ENCODE assay signal across 21 mouse cellular contexts in the genomic region with DNA sequence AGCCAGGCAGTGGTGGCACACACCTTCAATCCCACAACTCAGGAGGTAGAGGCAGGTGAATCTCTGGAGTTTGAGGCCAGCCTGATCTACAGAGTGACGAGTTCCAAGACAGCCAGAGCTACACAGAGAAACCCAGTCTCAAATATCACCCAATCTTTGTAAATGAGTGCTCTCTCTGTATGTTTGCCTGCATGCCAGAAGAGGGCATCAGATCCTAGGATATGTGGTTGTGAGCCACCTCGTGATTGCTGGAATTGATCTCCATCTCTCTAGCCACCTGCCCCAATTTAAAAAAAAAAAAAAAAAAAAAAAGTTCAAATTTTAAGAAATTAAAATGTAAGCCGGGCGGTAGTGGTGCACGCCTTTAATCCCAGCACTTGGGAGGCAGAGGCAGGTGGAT. TPM values are rescaled to one million over a fixed set of nuclear protein-coding genes. Genes with fewer than 3 reads are reported as not detected.
DNase-seq lines count a peak whose midpoint lies in the region; TF ChIP-seq lines count a peak whose summit lies in the region.
"Had no signal": no experiment of that assay in that cellular context is flagged by ENCODE, and none has a peak within 500 bp of the region (broad histone marks: within the 10 kb centered on the region; RNA-seq: fewer than 3 reads in every experiment).

No protein-coding gene starts in this region.

- H3K4me3 ChIP-seq in gastrocnemius, adult 2 months = no peak overlapping the region
- H3K4me3 ChIP-seq in layer of hippocampus, adult 2 months = no peak overlapping the region
- H3K4me3 ChIP-seq: embryonic facial prominence, embryonic 10.5 days; erythroblast, embryonic 14.5 days; limb, embryonic 10.5 days; megakaryocyte, embryonic 14.5 days; neural tube, embryonic 13.5 days had no signal

- peak; percentile 53 for TF ChIP-seq CTCF in gastrocnemius, adult 2 months (IDR thresholded peaks at IDR 0.05)
- TF ChIP-seq CTCF in layer of hippocampus, adult 2 months (conservative IDR thresholded peaks at IDR 0.05) = peak; percentile 71

- intact Hi-C loops in gastrocnemius, adult 2 months (cut with DNase I) = loop anchor here (5.0 kb wide), 2 partner anchors 37 to 193 kb away; no protein-coding TSS in a partner anchor

- H3K27ac ChIP-seq in gastrocnemius, adult 2 months = no peak overlapping the region
- H3K27ac ChIP-seq in layer of hippocampus, adult 2 months = no peak overlapping the region
- H3K27ac ChIP-seq: hindbrain, embryonic 14.5 days; limb, embryonic 10.5 days; neural tube, embryonic 13.5 days had no signal

- no peak for DNase-seq in gastrocnemius, adult 2 months
- DNase-seq in gastrocnemius, adult 18-20 months (ENCODE audit: low spot score) = no peak
- DNase-seq in layer of hippocampus, adult 2 months (ENCODE audit: low spot score in 2 of 2) = no peak
- no peak for DNase-seq in layer of hippocampus, postnatal 36 days
- DNase-seq in 3T3-L1 (ENCODE audit: low read depth, low spot score) = peak; percentile 11
- peak; percentile 8 for DNase-seq in NIH3T3 (ENCODE audit: low read depth)
- no peak for DNase-seq in adrenal gland, adult (ENCODE audit: inconsistent age in 2 of 2, low spot score in 1 of 2)
- DNase-seq in neural tube, embryonic 10.5 days (ENCODE audit: extremely low spot score, low spot score) = no peak
- DNase-seq: adrenal gland, postnatal 36 days; cerebellum, postnatal 14 days; gastrocnemius, postnatal 14 days; heart, postnatal 14 days; kidney, adult 11 months; lung, postnatal 10 days; thymus, postnatal 14 days had no signal

RNA-seq across cellular contexts. Expression of a gene that starts 41.5 kb away (rescaled TPM):
- 100 to 1,000 TPM; 256 to 358 TPM for total RNA-seq in gastrocnemius, adult 2 months (2021)
- total RNA-seq in gastrocnemius, adult 18-20 months (2021) = 100 to 1,000 TPM; 255 to 285 TPM
- 100 to 1,000 TPM; 403 to 414 TPM for total RNA-seq in layer of hippocampus, adult 2 months (2021)
- 100 to 1,000 TPM; 391 to 406 TPM for total RNA-seq in layer of hippocampus, postnatal 36 days (2021)

Comparison
In these comparisons a context has a peak if more than half of its experiments do, and no peak if none do; other contexts are left out.
1. DNase-seq: peak in 3T3-L1 (single experiment) and NIH3T3 (single experiment); none in gastrocnemius, adult 2 months (single experiment), gastrocnemius, adult 18-20 months (single experiment), layer of hippocampus, adult 2 months (0 of 2), layer of hippocampus, postnatal 36 days (0 of 2), adrenal gland, adult (0 of 2) and neural tube, embryonic 10.5 days (single experiment).